Mouse (Mus musculus): ENCODE results near the gene Ccdc24.

Ccdc24 gene

GRCm38 (mm10) chr4:117872471-117872886 is at the start of gene Ccdc24:
TSS of gene Ccdc24 (minus strand) at chr4:117872557.
- no peak for DNase-seq (ENCODE audit: low spot score)

- no peak for DNase-seq (ENCODE audit: low spot score)
Observed at GRCm38 (mm10) chr4:117921358-117921757, 49.0 kb upstream of the Ccdc24 start.

GRCm38 (mm10) chr4:117918762-117919161 is 46.4 kb upstream of the Ccdc24 start:
- DNase-seq (ENCODE audit: low spot score): no peak

GRCm38 (mm10) chr4:117918261-117918660 is 45.9 kb upstream of the Ccdc24 start:
- no peak for DNase-seq (ENCODE audit: low spot score)

- DNase-seq (ENCODE audit: low spot score): no peak
Observed at GRCm38 (mm10) chr4:117917847-117918246, 45.5 kb upstream of the Ccdc24 start.

- no peak for DNase-seq (ENCODE audit: low spot score)
Observed at GRCm38 (mm10) chr4:117917402-117917801, 45.0 kb upstream of the Ccdc24 start.

GRCm38 (mm10) chr4:117916386-117916785 is 44.0 kb upstream of the Ccdc24 start:
- no peak for DNase-seq (ENCODE audit: low spot score)

GRCm38 (mm10) chr4:117915489-117916105 is 43.2 kb upstream of the Ccdc24 start:
- no peak for DNase-seq (ENCODE audit: low spot score)

GRCm38 (mm10) chr4:117914591-117915442 is 42.5 kb upstream of the Ccdc24 start, which contains the start of gene Ipo13:
TSS of gene Ipo13 (minus strand) at chr4:117914999.
- DNase-seq (ENCODE audit: low spot score): peak; percentile 68

- no peak for DNase-seq (ENCODE audit: low spot score)
Observed at GRCm38 (mm10) chr4:117914031-117914430, 41.7 kb upstream of the Ccdc24 start.

- DNase-seq (ENCODE audit: low spot score): no peak
Observed at GRCm38 (mm10) chr4:117913421-117913820, 41.1 kb upstream of the Ccdc24 start.

GRCm38 (mm10) chr4:117912685-117913273 is 40.4 kb upstream of the Ccdc24 start:
- no peak for DNase-seq (ENCODE audit: low spot score)

- DNase-seq (ENCODE audit: low spot score): no peak
Observed at GRCm38 (mm10) chr4:117912131-117912561, 39.8 kb upstream of the Ccdc24 start.

GRCm38 (mm10) chr4:117908834-117909453 is 36.6 kb upstream of the Ccdc24 start:
- DNase-seq (ENCODE audit: low spot score): no peak

GRCm38 (mm10) chr4:117906196-117906595 is 33.8 kb upstream of the Ccdc24 start:
- DNase-seq (ENCODE audit: low spot score): no peak

GRCm38 (mm10) chr4:117904761-117905160 is 32.4 kb upstream of the Ccdc24 start:
- DNase-seq (ENCODE audit: low spot score): no peak

- DNase-seq (ENCODE audit: low spot score): no peak
Observed at GRCm38 (mm10) chr4:117904094-117904493, 31.7 kb upstream of the Ccdc24 start.

GRCm38 (mm10) chr4:117898111-117898510 is 25.8 kb upstream of the Ccdc24 start:
- no peak for DNase-seq (ENCODE audit: low spot score)

GRCm38 (mm10) chr4:117896031-117896430 is 23.7 kb upstream of the Ccdc24 start:
- no peak for DNase-seq (ENCODE audit: low spot score)

- no peak for DNase-seq (ENCODE audit: low spot score)
Observed at GRCm38 (mm10) chr4:117895339-117895738, 23.0 kb upstream of the Ccdc24 start.

GRCm38 (mm10) chr4:117894601-117895000 is 22.2 kb upstream of the Ccdc24 start:
- no peak for DNase-seq (ENCODE audit: low spot score)

GRCm38 (mm10) chr4:117893376-117893775 is 21.0 kb upstream of the Ccdc24 start:
- no peak for DNase-seq (ENCODE audit: low spot score)
